Mouse (Mus musculus) neural tube, embryonic 15.5 days (tissue): ENCODE data around the gene Gm9513. TPM values are rescaled to one million over a fixed set of nuclear protein-coding genes. Genes with fewer than 3 reads are reported as not detected.

ENCODE experiments used
- ATAC-seq: fragments of 200-750 bp; cut with Nextera tagmentation; 2 replicates; pipeline ENCODE4 v1.8.0; 2017; ENCODE audit warnings: mild to moderate bottlenecking, moderate TSS enrichment, moderate library complexity; ENCODE audit not compliant: low FRiP score
- H3K27ac ChIP-seq: fragments of 300-500 bp; sonication (generic); replicated peaks from 2 replicates; pipeline ENCODE4 v1.5.1; 2015; ENCODE audit warnings: mild to moderate bottlenecking, inconsistent platforms
- H3K27me3 ChIP-seq: fragments of 300-500 bp; sonication (generic); replicated peaks from 2 replicates; pipeline ENCODE4 v1.6.1; 2015; ENCODE audit warnings: inconsistent platforms
- H3K36me3 ChIP-seq: fragments of 300-500 bp; sonication (generic); 2 replicates; pipeline ENCODE4 v1.6.1; 2015; ENCODE audit warnings: inconsistent platforms
- H3K4me1 ChIP-seq: fragments of 300-500 bp; sonication (generic); 2 replicates; pipeline ENCODE4 v1.6.1; 2015; ENCODE audit warnings: inconsistent platforms
- H3K4me2 ChIP-seq: fragments of 300-500 bp; sonication (generic); 2 replicates; pipeline ENCODE4 v1.6.1; 2015; ENCODE audit warnings: inconsistent platforms, mild to moderate bottlenecking, moderate library complexity
- H3K4me3 ChIP-seq: fragments of 300-500 bp; sonication (generic); replicated peaks from 2 replicates; pipeline ENCODE4 v1.5.1; 2015; ENCODE audit warnings: mild to moderate bottlenecking, inconsistent platforms
- H3K9ac ChIP-seq: fragments of 300-500 bp; sonication (generic); replicated peaks from 2 replicates; pipeline ENCODE4 v1.6.1; 2015; ENCODE audit warnings: mild to moderate bottlenecking, inconsistent platforms
- H3K9me3 ChIP-seq: fragments of 300-500 bp; sonication (generic); replicated peaks from 2 replicates; pipeline ENCODE4 v1.6.1; 2016; ENCODE audit warnings: inconsistent platforms
- WGBS: fragments of 180-500 bp; shearing (Covaris S2); methylation state at CpG from one replicate; pipeline ENCODE4 v1.1.7; 2015; ENCODE audit warnings: mixed read lengths; 5-methylcytosine and 5-hydroxymethylcytosine counted together
- polyA plus RNA-seq: library from polyadenylated mRNA; unstranded; fragments of >200 nt; fragmentation: Nextera tagmentation; extraction: Ambion mirVana; gene quantifications from 2 replicates; pipeline ENCODE4 v1.2.1, GENCODE M21; 2015

The Gm9513 gene
- polyA plus RNA-seq, result not detected in 2 replicates

DNA sequence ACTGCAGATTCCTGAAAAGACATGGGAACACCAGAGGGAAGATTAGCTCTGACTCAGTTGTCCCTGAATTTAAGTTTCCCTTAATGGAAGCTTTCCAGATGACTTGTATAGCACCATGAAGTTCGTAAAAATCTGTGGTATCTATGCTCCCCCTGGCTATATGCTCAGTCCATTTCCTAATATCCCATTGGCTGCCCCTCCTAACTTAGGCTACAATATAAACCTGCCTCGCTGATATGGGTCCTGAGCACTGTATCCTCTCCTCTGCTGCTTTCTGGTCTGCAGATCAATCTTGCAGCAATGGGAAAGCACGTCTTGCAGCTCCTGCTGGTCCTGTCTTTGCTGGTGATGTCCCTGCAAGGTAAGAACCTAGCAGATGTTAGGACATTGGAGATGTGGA, at the start of gene Gm9513:
Gm9513 (plus strand) TSS at position 301 of the 400 bp plus-strand sequence.
- no peak for ATAC-seq
- peaks cover 12% of the 10 kb centered on the region; the same call in 1 of the 2 replicates for H3K9me3 ChIP-seq
- no peaks in the 10 kb centered on the region for H3K27me3 ChIP-seq
- no peak within 1 kb of the TSS for H3K9ac ChIP-seq
- no peak within 1 kb of the TSS for H3K4me3 ChIP-seq
- no peaks in the 10 kb centered on the region for H3K4me1 ChIP-seq
- H3K36me3 ChIP-seq, result no peaks in the 10 kb centered on the region
- no peak within 1 kb of the TSS for H3K27ac ChIP-seq
- no peak within 1 kb of the TSS for H3K4me2 ChIP-seq
- 66% methylated on average over 3 of the region's 3 CpGs for WGBS

DNA sequence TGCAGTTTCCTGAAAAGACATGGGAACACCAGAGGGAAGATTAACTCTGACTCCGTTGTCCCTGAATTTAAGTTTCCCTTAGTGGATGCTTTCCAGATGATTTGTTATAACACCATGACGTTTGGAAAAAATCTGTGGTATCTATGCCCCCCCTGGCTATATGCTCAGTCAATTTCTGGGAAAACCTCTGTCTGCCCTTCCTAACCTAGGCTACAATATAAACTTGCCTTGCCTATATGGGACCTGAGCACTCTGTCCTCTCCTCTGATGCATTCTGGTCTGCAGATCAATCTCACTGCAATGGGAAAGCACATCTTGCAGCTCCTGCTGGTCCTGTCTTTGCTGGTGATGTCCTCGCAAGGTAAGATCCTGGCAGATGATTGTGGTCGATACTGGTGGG, 43.9 kb upstream of the Gm9513 start, which contains the start of gene Gm7257:
Gm7257 (plus strand) TSS at position 301 of the 400 bp plus-strand sequence.
- H3K9me3 ChIP-seq, result 0 out of 2 replicates have a peak, but pooled peaks cover 6% of the 10 kb centered on the region
- H3K4me2 ChIP-seq, result no peak within 1 kb of the TSS
- no peak within 1 kb of the TSS for H3K27ac ChIP-seq
- WGBS, result 85% methylated on average over 4 of the region's 4 CpGs
- H3K4me3 ChIP-seq, result no peak within 1 kb of the TSS
- H3K36me3 ChIP-seq, result no peaks in the 10 kb centered on the region
- H3K4me1 ChIP-seq, result no peaks in the 10 kb centered on the region
- no peaks in the 10 kb centered on the region for H3K27me3 ChIP-seq
- no peak for ATAC-seq
- H3K9ac ChIP-seq, result no peak within 1 kb of the TSS

GRCm38 (mm10) chr9:36435051-36435764, 40.2 kb upstream of the Gm9513 start:
- H3K4me3 ChIP-seq, result no peak overlapping the region
- no peaks in the 10 kb centered on the region for H3K9me3 ChIP-seq
- no peak for ATAC-seq
- no peak overlapping the region for H3K9ac ChIP-seq
- H3K4me2 ChIP-seq, result no peak overlapping the region
- no peaks in the 10 kb centered on the region for H3K4me1 ChIP-seq
- H3K27me3 ChIP-seq, result no peaks in the 10 kb centered on the region
- no peak overlapping the region for H3K27ac ChIP-seq
- no peaks in the 10 kb centered on the region for H3K36me3 ChIP-seq
- 37% methylated on average over 2 of the region's 2 CpGs for WGBS

- no peak overlapping the region for H3K9ac ChIP-seq
- no peak for ATAC-seq
- WGBS, result 89% methylated on average over 4 of the region's 4 CpGs
- no peaks in the 10 kb centered on the region for H3K36me3 ChIP-seq
- H3K4me3 ChIP-seq, result no peak overlapping the region
- no peaks in the 10 kb centered on the region for H3K4me1 ChIP-seq
- H3K27ac ChIP-seq, result no peak overlapping the region
- H3K4me2 ChIP-seq, result no peak overlapping the region
- 0 out of 2 replicates have a peak, but pooled peaks cover 3% of the 10 kb centered on the region for H3K9me3 ChIP-seq
- no peaks in the 10 kb centered on the region for H3K27me3 ChIP-seq
These were observed 19.2 kb downstream of the Gm9513 start for GRCm38 (mm10) chr9:36494501-36495220.

GRCm38 (mm10) chr9:36495824-36496223, 20.4 kb downstream of the Gm9513 start:
- Histone ChIP-seq H3K27ac (no peak overlapping the region), H3K36me3 (no peaks in the 10 kb centered on the region), H3K4me3 (no peak overlapping the region), H3K4me2 (no peak overlapping the region), H3K27me3 (no peaks in the 10 kb centered on the region), H3K9ac (no peak overlapping the region), H3K9me3 (peaks cover 3% of the 10 kb centered on the region; the same call in 1 of the 2 replicates), H3K4me1 (no peaks in the 10 kb centered on the region)
- ATAC-seq, result no peak
- WGBS, result 71% methylated on average over 1 of the region's 1 CpGs

- peaks cover 8% of the 10 kb centered on the region; the same call in 1 of the 2 replicates for H3K9me3 ChIP-seq
- H3K36me3 ChIP-seq, result no peaks in the 10 kb centered on the region
- H3K27me3 ChIP-seq, result no peaks in the 10 kb centered on the region
- no peaks in the 10 kb centered on the region for H3K4me1 ChIP-seq
- no peak overlapping the region for H3K4me3 ChIP-seq
- 86% methylated on average over 5 of the region's 5 CpGs for WGBS
- ATAC-seq, result no peak
- H3K4me2 ChIP-seq, result no peak overlapping the region
- no peak overlapping the region for H3K27ac ChIP-seq
- no peak overlapping the region for H3K9ac ChIP-seq
These were observed 28.8 kb downstream of the Gm9513 start for GRCm38 (mm10) chr9:36504211-36504610.

Other genes starting within 250 kb of the Gm9513 start
- not detected in 2 replicates for gene Gm7257, start 43.8 kb upstream of the Gm9513 start, polyA plus RNA-seq
- not detected in 2 replicates for gene Gm5615, start 66.3 kb downstream of the Gm9513 start, polyA plus RNA-seq
- not detected in 2 replicates for gene Gm17689, start 107.0 kb downstream of the Gm9513 start, polyA plus RNA-seq
- not detected in 2 replicates for gene A630095E13Rik, start 167.7 kb downstream of the Gm9513 start, polyA plus RNA-seq
- not detected in 2 replicates for gene Acrv1, start 217.6 kb downstream of the Gm9513 start, polyA plus RNA-seq